Mouse (Mus musculus): ENCODE measurements around the gene Pou2af1.

Gene Pou2af1

GRCm38 (mm10) chr9:51230701-51231389 lies 17.3 kb downstream of the Pou2af1 start:
- DNase-seq (ENCODE audit: low spot score) = peak; percentile 83

GRCm38 (mm10) chr9:51232163-51232562 lies 18.7 kb downstream of the Pou2af1 start:
- no peak for DNase-seq (ENCODE audit: low spot score)

- no peak for DNase-seq (ENCODE audit: low spot score)
Observed at GRCm38 (mm10) chr9:51238741-51239385, 25.4 kb downstream of the Pou2af1 start.

GRCm38 (mm10) chr9:51256780-51257502 lies 43.4 kb downstream of the Pou2af1 start:
- DNase-seq (ENCODE audit: low spot score) = no peak

GRCm38 (mm10) chr9:51258426-51258825 lies 44.9 kb downstream of the Pou2af1 start:
- no peak for DNase-seq (ENCODE audit: low spot score)

- no peak for DNase-seq (ENCODE audit: low spot score)
Observed at GRCm38 (mm10) chr9:51268852-51269251, 55.3 kb downstream of the Pou2af1 start.

- no peak for DNase-seq (ENCODE audit: low spot score)
Observed at GRCm38 (mm10) chr9:51271073-51271472, 57.6 kb downstream of the Pou2af1 start.

- DNase-seq (ENCODE audit: low spot score) = no peak
Observed at GRCm38 (mm10) chr9:51272102-51272501, 58.6 kb downstream of the Pou2af1 start.

- DNase-seq (ENCODE audit: low spot score) = no peak
Observed at GRCm38 (mm10) chr9:51273581-51274154, 60.2 kb downstream of the Pou2af1 start.

- no peak for DNase-seq (ENCODE audit: low spot score)
Observed at GRCm38 (mm10) chr9:51274678-51275077, 61.2 kb downstream of the Pou2af1 start.

GRCm38 (mm10) chr9:51277834-51278498 lies 64.5 kb downstream of the Pou2af1 start:
- no peak for DNase-seq (ENCODE audit: low spot score)

- DNase-seq (ENCODE audit: low spot score) = peak; percentile 84
Observed at GRCm38 (mm10) chr9:51278500-51279381, 65.2 kb downstream of the Pou2af1 start, which contains the start of gene Colca2. Gene Colca2, minus strand, starts transcription at chr9:51278569.

- DNase-seq (ENCODE audit: low spot score) = no peak
Observed at GRCm38 (mm10) chr9:51286079-51286478, 72.6 kb downstream of the Pou2af1 start.
